25 mouse cellular contexts compared by ENCODE assay signal in genomic region chr7:83394156-83394555, GRCm38 (mm10).
"Had no signal": no experiment of that assay in that cellular context is flagged by ENCODE, and none has a peak within 500 bp of the region (broad histone marks: within the 10 kb centered on the region; RNA-seq: fewer than 3 reads in every experiment).

No protein-coding gene starts in this region.

- H3K4me2 ChIP-seq: heart, embryonic 11.5 days; heart, embryonic 13.5 days; heart, embryonic 15.5 days; hindbrain, embryonic 13.5 days; hindbrain, embryonic 15.5 days; kidney, embryonic 15.5 days; limb, embryonic 12.5 days; liver, embryonic 11.5 days had no signal

- H3K9me3 ChIP-seq: heart, embryonic 13.5 days; heart, embryonic 15.5 days; hindbrain, embryonic 13.5 days; hindbrain, embryonic 15.5 days; kidney, embryonic 15.5 days; limb, embryonic 10.5 days; limb, embryonic 12.5 days had no signal

- H3K4me3 ChIP-seq: heart, embryonic 13.5 days; heart, embryonic 15.5 days; hindbrain, embryonic 13.5 days; hindbrain, embryonic 15.5 days; kidney, embryonic 15.5 days; layer of hippocampus, adult 2 months; left cerebral cortex, adult 2 months; limb, embryonic 10.5 days; limb, embryonic 12.5 days had no signal

- H3K27me3 ChIP-seq: heart, embryonic 13.5 days; heart, embryonic 15.5 days; hindbrain, embryonic 13.5 days; hindbrain, embryonic 15.5 days; kidney, embryonic 15.5 days; limb, embryonic 12.5 days had no signal

- H3K27ac ChIP-seq: heart, embryonic 13.5 days; heart, embryonic 15.5 days; hindbrain, embryonic 13.5 days; hindbrain, embryonic 15.5 days; hindbrain, postnatal 0 days; kidney, embryonic 15.5 days; kidney, postnatal 0 days; layer of hippocampus, adult 2 months; left cerebral cortex, adult 2 months; limb, embryonic 10.5 days; limb, embryonic 12.5 days had no signal

- H3K9ac ChIP-seq: heart, embryonic 13.5 days; heart, embryonic 15.5 days; hindbrain, embryonic 13.5 days; hindbrain, embryonic 15.5 days; kidney, embryonic 15.5 days; limb, embryonic 12.5 days had no signal

- ATAC-seq: hindbrain, postnatal 0 days; intestine, embryonic 16.5 days had no signal

- H3K36me3 ChIP-seq: heart, embryonic 13.5 days; heart, embryonic 15.5 days; hindbrain, embryonic 13.5 days; hindbrain, embryonic 15.5 days; kidney, embryonic 15.5 days; limb, embryonic 10.5 days; limb, embryonic 12.5 days had no signal

- DNase-seq: gastrocnemius, postnatal 14 days; gastrocnemius, postnatal 36 days; heart, adult 18-20 months; heart, postnatal 14 days; heart, postnatal 36 days; kidney, adult 11 months; kidney, adult 2 months; kidney, adult 9 months; kidney, postnatal 25 days; kidney, postnatal 4 days; liver had no signal

- H3K4me1 ChIP-seq: hindbrain, embryonic 13.5 days; hindbrain, embryonic 15.5 days; kidney, embryonic 15.5 days; limb, embryonic 10.5 days; limb, embryonic 12.5 days had no signal
